Mouse (Mus musculus) MEL (cell line): ENCODE results near the gene Gltp. TPM values are rescaled to one million over a fixed set of nuclear protein-coding genes. Genes with fewer than 3 reads are reported as not detected.

ENCODE experiments used
- DNase-seq: peaks from one replicate; pipeline ENCODE4 v3.0.0; 2011; ENCODE audit warnings: low read depth, low spot score
- H3K27ac ChIP-seq: 2 replicates; pipeline ENCODE4 v1.5.1; 2012; ENCODE audit warnings: low read depth, mild to moderate bottlenecking, control low read depth, low read length, moderate library complexity; ENCODE audit not compliant: control insufficient read depth
- H3K27me3 ChIP-seq, 2 experiments: fragments of 150-350 bp in 1 of 2; sonication (generic) in 1 of 2; 2 replicates each; pipeline ENCODE4 v1.6.1; 2012; ENCODE audit warnings: low read length in 2 of 2, mild to moderate bottlenecking in 2 of 2, improper control_type of control experiment in 1 of 2, moderate library complexity in 1 of 2; ENCODE audit not compliant: insufficient read depth in 2 of 2, control insufficient read depth in 1 of 2
- H3K36me3 ChIP-seq, 2 experiments: 2 replicates each; pipeline ENCODE4 v1.6.1; 2012 to 2014; ENCODE audit warnings: low read length in 2 of 2, improper control_type of control experiment in 1 of 2, inconsistent platforms in 1 of 2, mild to moderate bottlenecking in 1 of 2; ENCODE audit not compliant: insufficient read depth in 2 of 2, control insufficient read depth in 1 of 2
- H3K4me1 ChIP-seq, 2 experiments: fragments of 150-350 bp in 1 of 2; sonication (generic) in 1 of 2; 2 replicates each; pipeline ENCODE4 v1.6.1; 2012; ENCODE audit warnings: low read length in 2 of 2, improper control_type of control experiment in 1 of 2, mild to moderate bottlenecking in 1 of 2; ENCODE audit not compliant: insufficient read depth in 2 of 2, control insufficient read depth in 1 of 2
- H3K4me3 ChIP-seq, 2 experiments: fragments of 150-350 bp in 1 of 2; sonication (generic) in 1 of 2; 2 replicates each; pipeline ENCODE4 v1.5.1; 2012; ENCODE audit warnings: low read depth in 2 of 2, low read length in 2 of 2, mild to moderate bottlenecking in 2 of 2, moderate library complexity in 2 of 2, control low read depth in 1 of 2, improper control_type of control experiment in 1 of 2; ENCODE audit not compliant: control insufficient read depth in 1 of 2, insufficient read depth in 1 of 2
- H3K79me2 ChIP-seq: 2 replicates; pipeline ENCODE4 v1.6.1; 2012; ENCODE audit warnings: mild to moderate bottlenecking, low read length, moderate library complexity; ENCODE audit not compliant: control insufficient read depth, poor library complexity, insufficient read depth
- H3K9ac ChIP-seq: 2 replicates; pipeline ENCODE4 v1.6.1; 2012; ENCODE audit warnings: low read depth, mild to moderate bottlenecking, control low read depth, low read length, moderate library complexity; ENCODE audit not compliant: control insufficient read depth, poor library complexity, severe bottlenecking
- H3K9me3 ChIP-seq: fragments of 150-350 bp; sonication (generic); replicated peaks from 2 replicates; pipeline ENCODE4 v1.6.1; 2012; ENCODE audit warnings: mild to moderate bottlenecking, low read length, improper control_type of control experiment, moderate library complexity; ENCODE audit not compliant: insufficient read depth
- CTCF ChIP-seq, 3 experiments: IDR thresholded peaks in 2 of 3; conservative IDR thresholded peaks in 1 of 3; 2 replicates each; pipeline ENCODE4 v1.5.1; 2011 to 2012; ENCODE audit warnings: low read length in 3 of 3, low read depth in 2 of 3, mild to moderate bottlenecking in 2 of 3, improper control_type of control experiment in 1 of 3, inconsistent platforms in 1 of 3, mixed read lengths in 1 of 3, moderate library complexity in 1 of 3; ENCODE audit not compliant: control insufficient read depth in 1 of 3, insufficient read depth in 1 of 3, poor library complexity in 1 of 3, severe bottlenecking in 1 of 3
- ELF1 ChIP-seq: IDR thresholded peaks from 2 replicates; pipeline ENCODE4 v1.6.1; 2014; ENCODE audit warnings: low read depth, mild to moderate bottlenecking, inconsistent platforms, low read length, improper control_type of control experiment, moderate library complexity
- ETS1 ChIP-seq: IDR thresholded peaks from 2 replicates; pipeline ENCODE4 v1.6.1; 2012; ENCODE audit warnings: low read depth, mild to moderate bottlenecking, inconsistent platforms, low read length, improper control_type of control experiment, moderate library complexity
- GATA1 ChIP-seq: IDR thresholded peaks from 2 replicates; pipeline ENCODE4 v1.6.1; 2011; ENCODE audit warnings: low read depth, low read length, improper control_type of control experiment
- KAT2A ChIP-seq: conservative IDR thresholded peaks from 2 replicates; pipeline ENCODE4 v1.6.1; 2012; ENCODE audit warnings: low read depth, low read length, improper control_type of control experiment, inconsistent platforms
- MAX ChIP-seq: IDR thresholded peaks from 2 replicates; pipeline ENCODE4 v1.6.1; 2011; ENCODE audit warnings: low read length, improper control_type of control experiment
- MEF2A ChIP-seq: IDR thresholded peaks from 2 replicates; pipeline ENCODE4 v1.6.1; 2014; ENCODE audit warnings: low read depth, mild to moderate bottlenecking, inconsistent platforms, low read length, improper control_type of control experiment; ENCODE audit not compliant: poor library complexity, insufficient replicate concordance, severe bottlenecking; ENCODE audit errors: extremely low read depth
- MXI1 ChIP-seq: IDR thresholded peaks from 2 replicates; pipeline ENCODE4 v1.6.1; 2011; ENCODE audit warnings: mild to moderate bottlenecking, low read depth, low read length, improper control_type of control experiment
- MYB ChIP-seq: IDR thresholded peaks from 2 replicates; pipeline ENCODE4 v1.6.1; 2011; ENCODE audit warnings: mild to moderate bottlenecking, low read depth, low read length, improper control_type of control experiment
- MYC ChIP-seq: IDR thresholded peaks from 2 replicates; pipeline ENCODE4 v1.6.1; 2011; ENCODE audit warnings: low read depth, mild to moderate bottlenecking, low read length, improper control_type of control experiment, moderate library complexity
- NELFE ChIP-seq: IDR thresholded peaks from 2 replicates; pipeline ENCODE4 v1.6.1; 2011; ENCODE audit warnings: low read depth, low read length, improper control_type of control experiment
- NRF1 ChIP-seq: IDR thresholded peaks from 2 replicates; pipeline ENCODE4 v1.6.1; 2014; ENCODE audit warnings: low read depth, mild to moderate bottlenecking, inconsistent platforms, low read length, improper control_type of control experiment, moderate library complexity; ENCODE audit not compliant: poor library complexity, insufficient read depth, severe bottlenecking
- POLR2A ChIP-seq, 2 experiments: IDR thresholded peaks; 2 replicates each; pipeline ENCODE4 v1.6.1; 2011 to 2012; ENCODE audit warnings: low read length in 2 of 2, mild to moderate bottlenecking in 2 of 2, control low read depth in 1 of 2, improper control_type of control experiment in 1 of 2, low read depth in 1 of 2, moderate library complexity in 1 of 2; ENCODE audit not compliant: control insufficient read depth in 1 of 2, insufficient read depth in 1 of 2, poor library complexity in 1 of 2
- RAD21 ChIP-seq: IDR thresholded peaks from 2 replicates; pipeline ENCODE4 v1.6.1; 2011; ENCODE audit warnings: mild to moderate bottlenecking, low read depth, low read length, improper control_type of control experiment
- RCOR1 ChIP-seq: IDR thresholded peaks from 2 replicates; pipeline ENCODE4 v1.6.1; 2012; ENCODE audit warnings: low read depth, mild to moderate bottlenecking, inconsistent platforms, low read length, improper control_type of control experiment
- SIN3A ChIP-seq: IDR thresholded peaks from 2 replicates; pipeline ENCODE4 v1.6.1; 2012; ENCODE audit warnings: low read length, improper control_type of control experiment, inconsistent platforms
- TAL1 ChIP-seq: IDR thresholded peaks from 2 replicates; pipeline ENCODE4 v1.6.1; 2012; ENCODE audit warnings: mild to moderate bottlenecking, inconsistent platforms, low read length, moderate library complexity, mixed read lengths
- TBP ChIP-seq: IDR thresholded peaks from 2 replicates; pipeline ENCODE4 v1.8.0; 2011; ENCODE audit warnings: low read depth, low read length, improper control_type of control experiment
- TCF12 ChIP-seq: IDR thresholded peaks from 2 replicates; pipeline ENCODE4 v1.6.1; 2014; ENCODE audit warnings: low read depth, mild to moderate bottlenecking, inconsistent platforms, low read length, improper control_type of control experiment, moderate library complexity
- UBTF ChIP-seq: IDR thresholded peaks from 2 replicates; pipeline ENCODE4 v1.6.1; 2012; ENCODE audit warnings: low read depth, mild to moderate bottlenecking, inconsistent platforms, low read length, improper control_type of control experiment, moderate library complexity, borderline replicate concordance; ENCODE audit not compliant: insufficient read depth
- USF1 ChIP-seq: IDR thresholded peaks from 2 replicates; pipeline ENCODE4 v1.6.1; 2014; ENCODE audit warnings: low read depth, mild to moderate bottlenecking, inconsistent platforms, low read length, improper control_type of control experiment, moderate library complexity
- ZKSCAN1 ChIP-seq: IDR thresholded peaks from 2 replicates; pipeline ENCODE4 v1.6.1; 2012; ENCODE audit warnings: low read depth, mild to moderate bottlenecking, inconsistent platforms, low read length, improper control_type of control experiment, moderate library complexity
- ZMIZ1 ChIP-seq: IDR thresholded peaks from 2 replicates; pipeline ENCODE4 v1.6.1; 2012; ENCODE audit warnings: low read depth, mild to moderate bottlenecking, inconsistent platforms, low read length, improper control_type of control experiment, moderate library complexity
- ZNF384 ChIP-seq: IDR thresholded peaks from 2 replicates; pipeline ENCODE4 v1.6.1; 2012; ENCODE audit warnings: low read depth, mild to moderate bottlenecking, inconsistent platforms, low read length, improper control_type of control experiment
- polyA plus RNA-seq, 2 experiments: library from polyadenylated mRNA; stranded (reverse) in 1 of 2; unstranded in 1 of 2; fragments of >175 nt in 1 of 2; fragments of >200 nt in 1 of 2; gene quantifications; 2 replicates each; pipeline versions ENCODE4 v1.2.1 to v1.2.4; 2012; ENCODE audit warnings: low replicate concordance in 2 of 2, low read depth in 1 of 2; ENCODE audit not compliant: insufficient read length in 2 of 2, insufficient read depth in 1 of 2, missing spikeins in 1 of 2
- total RNA-seq: library from RNA; depleted of rRNA; stranded (reverse); fragments of 300-350 nt; gene quantifications from 2 replicates; pipeline ENCODE4 v1.2.3, GENCODE M21; 2012; rRNA removed

The Gltp gene
- total RNA-seq (18.3 and 18.8 TPM in 2 replicates), polyA plus RNA-seq (100 to 1,000 TPM in 1 of 2 experiments, 10 to 100 TPM in 1; 67.2 to 211 TPM)

DNA sequence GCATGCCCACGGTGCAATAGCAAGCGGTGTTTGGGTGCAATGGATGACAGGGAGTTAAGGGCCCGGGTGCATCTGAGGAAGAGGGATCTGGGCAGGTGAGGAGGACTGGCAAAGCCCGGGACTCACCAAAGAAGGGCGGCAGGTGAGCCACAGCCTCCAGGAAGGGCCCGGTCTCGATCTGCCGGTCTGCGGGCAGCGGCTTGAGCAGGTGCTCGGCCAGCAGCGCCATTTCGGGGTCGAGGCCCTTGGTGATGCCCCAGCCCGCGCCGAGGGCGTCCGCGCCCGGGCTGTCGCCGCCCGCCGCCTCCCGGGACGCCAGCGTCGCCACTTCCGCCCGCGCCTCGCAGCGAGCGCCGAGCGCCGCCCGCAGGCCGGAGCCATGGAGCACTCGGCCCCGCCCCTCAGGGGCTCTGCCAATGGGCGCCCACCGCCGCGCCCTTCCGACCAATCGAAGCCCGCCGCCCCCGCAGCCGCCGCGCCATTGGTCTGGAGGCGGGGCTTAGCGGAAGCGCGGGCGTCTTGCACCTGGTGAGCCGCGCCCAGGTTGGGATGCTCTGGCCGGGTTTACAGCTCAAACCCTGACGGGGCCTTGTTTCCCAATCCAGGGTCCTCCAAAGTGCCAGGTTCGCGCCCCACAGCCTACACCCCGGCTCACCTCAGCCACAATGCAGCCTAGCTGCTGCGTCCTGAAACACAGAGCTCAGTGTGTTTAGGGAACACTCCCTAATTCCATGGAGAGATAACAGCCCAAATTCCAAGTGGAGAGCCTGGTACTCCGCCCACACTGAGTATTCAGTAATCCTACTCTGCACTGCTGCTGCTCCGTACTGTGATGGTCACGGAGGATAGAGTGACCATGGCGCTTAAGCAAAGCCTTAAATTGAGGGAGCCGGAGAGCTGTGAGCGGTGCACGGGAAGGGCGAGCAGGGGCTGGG lies at the start of gene Gltp:
Gltp (minus strand) TSS at position 352 of the 935 bp plus-strand sequence.
- peak within 1 kb of the TSS; percentile 65 for H3K27ac ChIP-seq
- H3K4me3 ChIP-seq, result peak within 1 kb of the TSS; percentile 93 to 94
- H3K36me3 ChIP-seq, result peaks cover 0 to 6% of the 10 kb centered on the region in 2 experiments; a peak in 1 of 4 replicates
- H3K9ac ChIP-seq, result peak within 1 kb of the TSS; percentile 92
- peak; percentile 95 for DNase-seq
- no peaks in the 10 kb centered on the region for H3K9me3 ChIP-seq
- TF ChIP-seq NRF1, result 0 out of 2 replicates have a peak, but pooled peaks have one; percentile 22
- peak; percentile 79 for TF ChIP-seq ELF1
- no peak for TF ChIP-seq RCOR1
- TF ChIP-seq TCF12, result no peak
- no peak for TF ChIP-seq RAD21
- TF ChIP-seq POLR2A (IDR thresholded peaks at IDR 0.05; ENCODE audit: control insufficient read depth in 1 of 2, insufficient read depth in 1 of 2, low read depth in 1 of 2, low read length in 2 of 2, poor library complexity in 1 of 2), result peak; percentile 64 to 86; a peak in 3 of 4 replicates
- TF ChIP-seq TAL1, result no peak
- TF ChIP-seq ZKSCAN1, result no peak
- peak; percentile 58; the same call in 1 of the 2 replicates for TF ChIP-seq MAX
- TF ChIP-seq MYB, result no peak
- TF ChIP-seq SIN3A, result peak; percentile 51
- TF ChIP-seq GATA1, result no peak
- TF ChIP-seq MYC, result no peak
- peak; percentile 48; the same call in 1 of the 2 replicates for TF ChIP-seq MXI1
- peak; percentile 61; the same call in 1 of the 2 replicates for TF ChIP-seq NELFE
- TF ChIP-seq CTCF (IDR thresholded peaks at IDR 0.05 in 2 of 3, conservative IDR thresholded peaks at IDR 0.05 in 1 of 3; ENCODE audit: control insufficient read depth in 1 of 3, insufficient read depth in 1 of 3, low read depth in 2 of 3, low read length in 3 of 3, poor library complexity in 1 of 3, severe bottlenecking in 1 of 3), result peak in 2 of 3 experiments; percentile 37 to 54; a peak in 4 of 6 replicates
- no peak for TF ChIP-seq TBP
- peaks cover 0 to 18% of the 10 kb centered on the region in 2 experiments; a peak in 2 of 4 replicates for H3K4me1 ChIP-seq
- peaks cover 6% of the 10 kb centered on the region for H3K79me2 ChIP-seq
- H3K27me3 ChIP-seq, result peaks cover 0 to 2% of the 10 kb centered on the region in 2 experiments; a peak in 1 of 4 replicates

DNA sequence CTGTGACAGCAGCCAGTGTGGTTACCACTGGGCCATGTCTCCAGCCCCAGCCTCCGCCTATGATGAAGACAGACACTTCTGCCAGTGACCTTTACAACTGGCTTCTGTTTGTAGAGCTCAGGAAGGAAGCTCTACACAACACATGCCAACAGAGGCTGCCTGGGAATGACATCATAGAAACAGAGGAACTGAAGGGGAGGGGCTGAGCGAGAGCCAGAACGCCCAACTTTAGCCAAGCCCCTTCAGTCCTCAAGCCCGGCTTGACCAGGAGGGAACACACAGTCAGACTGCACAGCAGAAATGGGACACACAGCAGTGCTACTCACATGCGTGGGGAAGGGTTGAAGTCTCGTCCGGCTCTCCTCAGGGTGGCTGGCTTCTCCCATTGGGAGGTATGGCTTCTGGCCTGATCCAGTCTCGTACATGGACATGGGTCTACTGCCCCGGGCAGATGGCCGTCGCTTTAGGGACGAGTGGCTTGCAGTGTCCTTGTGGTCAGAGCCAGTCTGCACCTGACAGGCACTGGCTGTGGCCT lies 48.0 kb upstream of the Gltp start:
- H3K27me3 ChIP-seq, result no peaks in the 10 kb centered on the region
- TF ChIP-seq ZNF384, result no peak
- no peak for TF ChIP-seq MEF2A
- no peak for TF ChIP-seq USF1
- TF ChIP-seq UBTF, result no peak
- TF ChIP-seq KAT2A, result no peak
- no peak for TF ChIP-seq ETS1
- TF ChIP-seq MXI1, result no peak
- TF ChIP-seq MYC, result no peak
- TF ChIP-seq TAL1, result no peak
- TF ChIP-seq ZMIZ1, result no peak
- no peak for TF ChIP-seq TBP
- H3K9ac ChIP-seq, result no peak overlapping the region
- H3K4me1 ChIP-seq, result no peaks in the 10 kb centered on the region
- peaks cover 0 to 14% of the 10 kb centered on the region in 2 experiments; a peak in 2 of 4 replicates for H3K36me3 ChIP-seq
- H3K27ac ChIP-seq, result no peak overlapping the region
- no peak for DNase-seq
- H3K79me2 ChIP-seq, result no peaks in the 10 kb centered on the region
- no peak overlapping the region for H3K4me3 ChIP-seq
- H3K9me3 ChIP-seq, result no peaks in the 10 kb centered on the region
